Mouse (Mus musculus) neural tube, embryonic 11.5 days (tissue): ENCODE results near the gene Nme2. TPM values are rescaled to one million over a fixed set of nuclear protein-coding genes. Genes with fewer than 3 reads are reported as not detected.

Experiments
- ATAC-seq: fragments of 200-750 bp; cut with Nextera tagmentation; 2 replicates; pipeline ENCODE4 v1.8.0; 2017; ENCODE audit warnings: moderate number of reproducible peaks, mild to moderate bottlenecking, moderate TSS enrichment, moderate library complexity; ENCODE audit not compliant: insufficient read depth, low FRiP score, low TSS enrichment
- DNase-seq: peaks from one replicate; pipeline ENCODE4 v3.0.0-alpha.2; 2015; ENCODE audit warnings: low spot score
- H3K27ac ChIP-seq: fragments of 300-500 bp; sonication (generic); 2 replicates; pipeline ENCODE4 v1.5.1; 2014; ENCODE audit warnings: low read depth, mild to moderate bottlenecking, low read length
- H3K27me3 ChIP-seq: fragments of 300-500 bp; sonication (generic); 2 replicates; pipeline ENCODE4 v1.6.1; 2014; ENCODE audit warnings: mild to moderate bottlenecking, low read length, mixed read lengths; ENCODE audit not compliant: control insufficient read depth, insufficient read depth
- H3K36me3 ChIP-seq: fragments of 300-500 bp; sonication (generic); 2 replicates; pipeline ENCODE4 v1.6.1; 2014; ENCODE audit warnings: mild to moderate bottlenecking, low read length, moderate library complexity, mixed read lengths; ENCODE audit not compliant: control insufficient read depth, insufficient read depth
- H3K4me1 ChIP-seq: fragments of 300-500 bp; sonication (generic); 2 replicates; pipeline ENCODE4 v1.6.1; 2014; ENCODE audit warnings: low read length, mixed read lengths; ENCODE audit not compliant: control insufficient read depth, insufficient read depth
- H3K4me2 ChIP-seq: fragments of 300-500 bp; sonication (generic); 2 replicates; pipeline ENCODE4 v1.6.1; 2014; ENCODE audit warnings: low read depth, mild to moderate bottlenecking, moderate library complexity
- H3K4me3 ChIP-seq: fragments of 300-500 bp; sonication (generic); 2 replicates; pipeline ENCODE4 v1.5.1; 2014; ENCODE audit warnings: low read depth, low read length
- H3K9ac ChIP-seq: fragments of 300-500 bp; sonication (generic); 2 replicates; pipeline ENCODE4 v1.6.1; 2014; ENCODE audit warnings: mild to moderate bottlenecking, low read length
- H3K9me3 ChIP-seq: fragments of 300-500 bp; sonication (generic); 2 replicates; pipeline ENCODE4 v1.6.1; 2016; ENCODE audit warnings: low read length; ENCODE audit not compliant: control insufficient read depth
- WGBS: fragments of 180-500 bp; shearing (Covaris S2); extraction: QIAGEN DNeasy Blood & Tissue Kit; methylation state at CpG from one replicate; pipeline ENCODE4 v1.1.7; 2014; 5-methylcytosine and 5-hydroxymethylcytosine counted together
- polyA plus RNA-seq: library from polyadenylated mRNA; unstranded; fragments of >200 nt; fragmentation: Nextera tagmentation; extraction: Ambion mirVana; gene quantifications from 2 replicates; pipeline ENCODE4 v1.2.1, GENCODE M21; 2014

Nme2 gene
- polyA plus RNA-seq, 1 experiment from 2014 or later = 109 TPM

DNA sequence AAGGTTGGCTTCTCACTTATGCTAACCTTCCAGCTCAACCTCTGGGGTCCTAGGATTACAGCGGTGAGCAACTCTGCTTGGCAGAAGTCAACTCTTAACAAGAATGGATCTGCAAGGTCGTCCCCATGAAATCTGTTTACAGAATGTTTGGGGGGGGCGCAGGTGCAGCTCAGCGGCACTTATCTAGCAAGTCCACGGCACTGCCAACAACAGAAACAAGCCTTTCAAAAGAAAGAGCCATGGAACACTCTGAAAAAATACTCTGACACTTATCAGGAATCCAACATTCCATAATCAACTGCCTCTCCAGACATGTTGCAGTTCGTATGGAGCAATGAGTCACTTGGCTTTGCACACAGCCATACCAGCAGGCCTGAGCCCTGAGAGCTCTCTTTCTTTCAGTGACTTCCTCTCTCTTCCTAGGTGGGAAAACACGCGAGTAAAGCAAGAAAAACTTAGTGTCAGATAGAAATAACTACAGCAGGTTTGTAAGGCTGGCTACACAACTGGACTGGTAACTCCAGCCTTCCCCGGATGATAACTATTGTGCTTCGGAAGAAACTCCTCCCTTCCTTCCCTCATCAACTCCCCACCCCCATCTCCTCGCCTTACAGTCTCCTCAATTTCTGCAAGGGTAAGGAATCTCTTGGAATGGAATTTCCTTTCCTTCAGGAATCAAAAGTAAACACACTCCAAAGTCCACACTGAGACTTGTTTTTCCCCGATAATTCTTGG, 32.4 kb upstream of the Nme2 start:
- Histone ChIP-seq H3K27me3 (no peaks in the 10 kb centered on the region), H3K4me1 (no peaks in the 10 kb centered on the region), H3K36me3 (no peaks in the 10 kb centered on the region), H3K4me2 (no peak overlapping the region), H3K27ac (no peak overlapping the region), H3K4me3 (no peak overlapping the region), H3K9me3 (no peaks in the 10 kb centered on the region), H3K9ac (no peak overlapping the region)
- ATAC-seq (no peak), DNase-seq (no peak)
- WGBS = 70% methylated on average over 12 of the region's 12 CpGs

DNA sequence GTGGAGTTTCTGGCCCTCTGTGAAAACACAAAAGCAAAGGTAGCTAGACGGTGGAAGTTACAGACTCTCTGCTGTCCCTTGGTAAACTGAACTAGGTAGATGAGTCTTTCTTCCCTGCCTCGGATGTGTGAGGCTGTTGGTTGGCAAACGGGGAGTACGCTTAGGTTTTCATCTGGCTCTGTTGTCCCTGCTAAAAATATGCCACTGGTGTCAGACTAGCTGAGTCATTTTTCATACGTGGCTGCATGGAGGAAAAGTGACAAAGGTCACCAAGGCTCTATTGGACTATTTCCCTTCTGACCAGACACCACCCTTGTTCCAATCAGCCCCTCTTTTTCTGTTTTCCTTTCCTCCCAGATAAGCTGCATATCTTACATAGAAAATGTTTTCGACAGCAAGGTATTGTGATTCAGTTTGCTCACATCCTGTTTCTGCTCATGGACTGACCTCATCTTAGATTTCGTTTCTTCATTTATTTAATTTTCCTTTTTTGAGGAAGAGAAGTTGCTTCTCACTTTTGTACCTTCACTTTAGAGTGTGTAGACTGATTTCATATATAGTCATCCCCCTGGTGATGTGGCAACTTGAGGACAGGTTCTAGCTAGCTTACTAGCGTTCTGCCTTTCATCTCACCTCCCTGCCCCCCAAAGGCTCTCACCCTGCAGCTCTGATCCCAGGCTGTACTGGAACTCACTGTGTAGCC, 31.7 kb upstream of the Nme2 start:
- ATAC-seq (no peak), DNase-seq (no peak)
- no peak overlapping the region for H3K27ac ChIP-seq
- H3K4me2 ChIP-seq = no peak overlapping the region
- no peak overlapping the region for H3K9ac ChIP-seq
- H3K4me3 ChIP-seq = no peak overlapping the region
- no peaks in the 10 kb centered on the region for H3K27me3 ChIP-seq
- H3K9me3 ChIP-seq = no peaks in the 10 kb centered on the region
- H3K36me3 ChIP-seq = no peaks in the 10 kb centered on the region
- 78% methylated on average over 8 of the region's 8 CpGs for WGBS
- H3K4me1 ChIP-seq = no peaks in the 10 kb centered on the region

DNA sequence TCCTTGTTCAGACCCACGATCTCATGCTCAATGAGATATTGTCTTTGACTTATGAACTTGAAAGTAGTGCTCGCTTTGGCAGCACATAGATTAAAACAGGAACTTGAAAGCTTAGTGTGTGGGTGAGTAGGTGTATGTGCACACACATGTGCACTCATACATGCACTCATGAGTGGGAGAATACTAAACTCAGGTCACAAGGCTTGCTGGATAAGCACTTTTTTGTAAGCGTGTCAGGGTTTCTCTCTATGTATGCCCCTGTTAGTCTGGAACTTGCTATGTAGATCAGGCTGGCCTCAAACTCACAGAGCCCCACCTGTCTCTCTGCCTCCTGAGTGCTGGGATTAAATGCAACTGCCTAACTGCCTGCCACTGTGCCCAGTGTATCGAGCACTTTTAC, 31.0 kb upstream of the Nme2 start:
- no peak overlapping the region for H3K4me3 ChIP-seq
- H3K36me3 ChIP-seq = no peaks in the 10 kb centered on the region
- no peak overlapping the region for H3K9ac ChIP-seq
- H3K4me1 ChIP-seq = no peaks in the 10 kb centered on the region
- H3K27ac ChIP-seq = no peak overlapping the region
- DNase-seq (no peak), ATAC-seq (no peak)
- 86% methylated on average over 4 of the region's 4 CpGs for WGBS
- no peaks in the 10 kb centered on the region for H3K9me3 ChIP-seq
- no peaks in the 10 kb centered on the region for H3K27me3 ChIP-seq
- no peak overlapping the region for H3K4me2 ChIP-seq

DNA sequence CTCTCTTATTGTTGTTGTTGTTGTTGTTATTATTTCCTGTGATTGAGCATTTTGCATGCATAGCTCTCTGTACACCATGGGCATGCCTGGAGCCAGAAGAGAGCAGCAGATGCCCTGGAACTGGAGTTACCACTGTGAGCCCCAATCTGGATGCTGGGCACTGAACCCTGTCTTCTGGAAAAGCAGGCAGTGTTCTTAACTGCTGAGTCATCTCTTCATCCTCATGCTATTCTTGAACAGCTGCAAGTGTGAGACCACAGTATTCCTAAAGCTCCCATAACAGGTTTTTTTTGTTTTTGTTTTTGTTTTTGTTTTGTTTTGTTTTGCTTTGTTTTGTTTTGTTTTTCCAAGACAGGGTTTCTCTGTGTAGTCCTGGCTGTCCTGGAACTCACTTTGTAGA, 30.2 kb upstream of the Nme2 start:
- no peak for DNase-seq
- H3K4me2 ChIP-seq = no peak overlapping the region
- no peak overlapping the region for H3K4me3 ChIP-seq
- no peaks in the 10 kb centered on the region for H3K27me3 ChIP-seq
- no peak overlapping the region for H3K27ac ChIP-seq
- H3K9ac ChIP-seq = no peak overlapping the region
- H3K36me3 ChIP-seq = no peaks in the 10 kb centered on the region
- ATAC-seq = no peak
- H3K4me1 ChIP-seq = no peaks in the 10 kb centered on the region
- H3K9me3 ChIP-seq = no peaks in the 10 kb centered on the region

DNA sequence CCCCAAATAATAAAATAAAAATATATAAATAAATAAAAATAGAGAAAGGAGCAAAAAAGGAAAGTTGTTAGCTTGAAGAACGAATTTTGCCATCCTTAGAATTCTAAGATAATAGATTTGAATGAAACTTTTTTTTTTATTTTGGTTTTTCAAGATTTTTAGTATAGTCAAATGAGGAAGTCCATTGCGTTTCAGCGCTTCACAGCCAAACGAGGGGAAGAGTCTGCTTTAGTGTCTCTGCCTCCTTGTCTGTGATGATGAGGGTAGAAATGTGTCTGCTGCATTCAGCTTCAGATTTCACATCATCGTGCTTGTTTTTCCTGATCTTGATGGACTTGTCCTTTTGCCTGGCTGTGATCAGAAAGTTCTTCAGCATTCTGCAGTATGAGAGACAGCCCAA, 29.2 kb upstream of the Nme2 start:
- Histone ChIP-seq H3K36me3 (no peaks in the 10 kb centered on the region), H3K9me3 (no peaks in the 10 kb centered on the region), H3K4me2 (no peak overlapping the region), H3K27me3 (no peaks in the 10 kb centered on the region), H3K4me3 (no peak overlapping the region), H3K4me1 (no peaks in the 10 kb centered on the region), H3K9ac (no peak overlapping the region), H3K27ac (no peak overlapping the region)
- ATAC-seq (no peak), DNase-seq (no peak)
- WGBS = 86% methylated on average over 5 of the region's 5 CpGs

DNA sequence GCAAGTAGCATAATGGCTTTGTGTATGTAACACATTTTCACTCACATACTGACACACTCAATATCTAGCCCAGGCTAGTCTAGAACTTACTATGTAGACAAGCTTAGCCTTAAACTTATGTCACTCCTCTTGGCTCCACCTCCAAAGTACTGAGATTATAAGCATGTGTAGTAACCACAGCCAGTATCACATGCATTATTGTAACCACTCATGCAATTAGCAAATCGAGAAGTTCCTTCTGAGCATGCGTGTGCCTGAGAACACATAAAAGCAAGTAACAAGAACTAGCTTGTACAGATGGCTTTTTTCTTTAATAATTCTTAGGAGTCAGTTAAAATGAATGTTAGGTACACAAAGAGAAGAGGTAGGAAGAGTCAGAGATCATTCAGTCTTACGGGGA, 28.6 kb upstream of the Nme2 start:
- no peak overlapping the region for H3K9ac ChIP-seq
- 86% methylated on average over 3 of the region's 3 CpGs for WGBS
- ATAC-seq = no peak

DNA sequence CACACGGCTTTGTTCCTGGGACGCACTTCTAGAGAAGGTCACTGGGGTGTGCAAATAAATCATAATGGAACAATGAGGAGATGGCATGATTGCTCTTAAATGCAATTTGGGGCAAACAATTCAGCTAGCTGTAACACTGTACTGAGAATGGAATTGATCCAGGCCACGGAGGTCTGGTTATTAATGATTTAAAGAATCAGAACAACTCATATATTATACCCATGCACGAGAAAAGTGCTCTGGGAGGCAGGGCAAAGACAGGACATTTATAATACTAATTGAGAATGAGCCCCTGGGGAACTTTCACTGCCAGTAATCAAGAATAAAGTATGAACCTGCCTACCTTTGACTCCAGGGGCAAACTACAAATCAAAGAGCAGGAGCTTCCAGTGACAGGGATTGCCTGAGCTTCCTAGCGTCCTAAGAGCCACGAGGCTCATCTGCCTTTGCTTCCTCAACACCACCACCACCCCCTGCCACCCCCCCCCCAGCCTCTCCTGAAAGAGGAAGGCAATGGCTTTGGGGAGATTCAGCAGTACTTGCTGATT, 23.5 kb upstream of the Nme2 start:
- H3K4me3 ChIP-seq = no peak overlapping the region
- 29% methylated on average over 6 of the region's 6 CpGs for WGBS
- ATAC-seq = no peak; the same call in 1 of the 2 replicates

More for the DNA sequence above, 28.6 kb upstream of the Nme2 start:
- DNase-seq = no peak
- no peaks in the 10 kb centered on the region for H3K4me1 ChIP-seq
- H3K4me3 ChIP-seq = no peak overlapping the region
- no peak overlapping the region for H3K27ac ChIP-seq
- no peaks in the 10 kb centered on the region for H3K9me3 ChIP-seq
- H3K4me2 ChIP-seq = no peak overlapping the region
- no peaks in the 10 kb centered on the region for H3K36me3 ChIP-seq
- H3K27me3 ChIP-seq = no peaks in the 10 kb centered on the region

DNA sequence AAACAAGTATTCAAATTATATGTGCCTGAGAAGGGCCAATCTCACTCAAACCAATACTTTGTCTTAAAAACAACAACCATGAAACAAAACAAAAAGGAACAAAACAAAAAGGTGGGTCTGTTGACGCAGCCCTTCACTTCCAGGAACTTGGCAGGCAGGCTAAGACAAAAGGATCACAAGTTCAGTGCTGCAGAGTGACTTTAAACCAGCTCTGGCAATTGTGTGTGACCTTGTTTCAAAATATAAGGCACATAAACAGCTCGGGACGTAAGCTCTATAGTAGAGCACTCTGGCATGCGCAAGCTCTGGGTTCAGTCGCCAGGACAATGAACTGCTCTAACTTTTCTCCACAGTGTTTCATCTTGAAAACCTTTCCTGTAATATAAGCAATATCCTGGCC, 16.9 kb upstream of the Nme2 start:
- DNase-seq (no peak), ATAC-seq (no peak)
- Histone ChIP-seq H3K4me2 (no peak overlapping the region), H3K4me1 (peaks cover 4% of the 10 kb centered on the region; the same call in 1 of the 2 replicates), H3K27ac (no peak overlapping the region), H3K9ac (no peak overlapping the region), H3K36me3 (no peaks in the 10 kb centered on the region), H3K9me3 (no peaks in the 10 kb centered on the region), H3K27me3 (no peaks in the 10 kb centered on the region), H3K4me3 (no peak overlapping the region)
- 96% methylated on average over 5 of the region's 5 CpGs for WGBS

More for the DNA sequence above, 23.5 kb upstream of the Nme2 start:
- Histone ChIP-seq H3K27ac (no peak overlapping the region), H3K4me1 (no peaks in the 10 kb centered on the region), H3K27me3 (no peaks in the 10 kb centered on the region), H3K9ac (no peak overlapping the region), H3K36me3 (no peaks in the 10 kb centered on the region), H3K9me3 (no peaks in the 10 kb centered on the region), H3K4me2 (no peak overlapping the region)
- DNase-seq = no peak

DNA sequence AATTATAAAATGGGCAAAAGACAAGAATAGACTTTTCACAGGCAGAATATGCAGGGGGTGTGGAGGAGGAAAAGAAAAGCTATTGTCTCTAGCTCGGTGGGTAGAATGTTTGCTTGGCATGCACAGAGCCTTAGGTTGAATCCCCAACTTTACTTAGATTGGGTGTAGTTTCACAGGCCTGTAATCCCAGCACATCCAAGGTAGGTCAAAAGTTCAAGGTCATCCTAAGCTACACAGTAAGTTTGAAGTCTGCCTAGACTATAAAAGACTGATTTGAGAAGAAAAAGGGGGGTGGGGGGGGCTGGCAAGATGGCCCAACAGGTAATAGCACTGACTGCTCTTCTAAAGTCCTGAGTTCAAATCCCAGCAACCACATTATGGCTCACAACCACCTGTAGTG, 13.7 kb upstream of the Nme2 start:
- Histone ChIP-seq H3K36me3 (peaks cover 8% of the 10 kb centered on the region; the same call in 1 of the 2 replicates), H3K27me3 (no peaks in the 10 kb centered on the region), H3K4me3 (no peak overlapping the region), H3K9ac (no peak overlapping the region), H3K9me3 (no peaks in the 10 kb centered on the region), H3K4me1 (peaks cover 9% of the 10 kb centered on the region; the same call in 1 of the 2 replicates), H3K4me2 (no peak overlapping the region), H3K27ac (no peak overlapping the region)
- no peak for DNase-seq
- 77% methylated on average over 1 of the region's 1 CpGs for WGBS
- ATAC-seq = no peak
